Mouse (Mus musculus) stomach, embryonic 15.5 days (tissue): ENCODE measurements at regions not wholly inside any gene's neighbourhood (a gene's known extent, or its start where the extent isn't known, plus 50 kb on each side); places are given as distances from the start of the nearest gene placed in this dataset.
"Not testable (repeated sequence)": the region's sequence is repeated elsewhere in the genome, so short reads cannot be mapped to it uniquely, and the experiment has no call there.

Experiments
- ATAC-seq: fragments of 200-750 bp; cut with Nextera tagmentation; 2 replicates; pipeline ENCODE4 v1.8.0; 2017; ENCODE audit warnings: low read depth, moderate number of reproducible peaks, moderate TSS enrichment; ENCODE audit not compliant: insufficient read depth, low FRiP score
- H3K27ac ChIP-seq: fragments of 300-500 bp; sonication (generic); 2 replicates; pipeline ENCODE4 v1.5.1; 2015; ENCODE audit warnings: mild to moderate bottlenecking, inconsistent platforms
- H3K27me3 ChIP-seq: fragments of 300-500 bp; sonication (generic); replicated peaks from 2 replicates; pipeline ENCODE4 v1.6.1; 2015; ENCODE audit warnings: inconsistent platforms
- H3K36me3 ChIP-seq: fragments of 300-500 bp; sonication (generic); 2 replicates; pipeline ENCODE4 v1.6.1; 2015; ENCODE audit warnings: inconsistent platforms
- H3K4me1 ChIP-seq: fragments of 300-500 bp; sonication (generic); 2 replicates; pipeline ENCODE4 v1.6.1; 2015; ENCODE audit warnings: inconsistent platforms
- H3K4me2 ChIP-seq: fragments of 300-500 bp; sonication (generic); 2 replicates; pipeline ENCODE4 v1.6.1; 2015; ENCODE audit warnings: mild to moderate bottlenecking, inconsistent platforms
- H3K4me3 ChIP-seq: fragments of 300-500 bp; sonication (generic); replicated peaks from 2 replicates; pipeline ENCODE4 v1.5.1; 2015; ENCODE audit warnings: inconsistent platforms
- H3K9ac ChIP-seq: fragments of 300-500 bp; sonication (generic); 2 replicates; pipeline ENCODE4 v1.6.1; 2015; ENCODE audit warnings: inconsistent platforms
- H3K9me3 ChIP-seq: fragments of 300-500 bp; sonication (generic); 2 replicates; pipeline ENCODE4 v1.6.1; 2016; ENCODE audit warnings: inconsistent platforms
- WGBS: fragments of 180-500 bp; shearing (Covaris S2); methylation state at CpG from one replicate; pipeline ENCODE4 v1.1.7; 2015; 5-methylcytosine and 5-hydroxymethylcytosine counted together

DNA sequence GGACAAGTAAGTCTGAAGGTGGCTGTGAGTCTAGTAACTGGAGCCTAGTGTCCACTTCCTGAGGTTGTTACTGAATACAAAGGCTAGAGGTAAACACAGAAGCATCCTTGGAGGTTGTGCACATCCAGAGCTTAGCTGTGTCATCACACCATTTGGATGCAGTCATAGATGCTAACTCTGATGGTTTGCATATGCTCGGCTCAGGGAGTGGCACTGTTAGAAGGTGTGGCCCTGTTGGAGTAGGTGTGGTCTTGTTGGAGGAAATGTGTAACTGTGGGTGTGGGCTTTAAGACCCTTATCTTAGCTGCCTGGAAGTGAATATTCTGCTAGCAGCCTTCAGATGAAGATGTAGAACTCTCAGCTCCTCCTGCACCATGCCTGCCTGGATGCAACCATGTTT lies 612.6 kb downstream of the Pdcd6ip start:
- not testable (repeated sequence) for H3K4me2 ChIP-seq, H3K4me1 ChIP-seq, H3K27ac ChIP-seq, ATAC-seq, H3K9me3 ChIP-seq, H3K9ac ChIP-seq, H3K4me3 ChIP-seq, H3K36me3 ChIP-seq, H3K27me3 ChIP-seq
- WGBS, result 85% methylated on average over 1 of the region's 1 CpGs

DNA sequence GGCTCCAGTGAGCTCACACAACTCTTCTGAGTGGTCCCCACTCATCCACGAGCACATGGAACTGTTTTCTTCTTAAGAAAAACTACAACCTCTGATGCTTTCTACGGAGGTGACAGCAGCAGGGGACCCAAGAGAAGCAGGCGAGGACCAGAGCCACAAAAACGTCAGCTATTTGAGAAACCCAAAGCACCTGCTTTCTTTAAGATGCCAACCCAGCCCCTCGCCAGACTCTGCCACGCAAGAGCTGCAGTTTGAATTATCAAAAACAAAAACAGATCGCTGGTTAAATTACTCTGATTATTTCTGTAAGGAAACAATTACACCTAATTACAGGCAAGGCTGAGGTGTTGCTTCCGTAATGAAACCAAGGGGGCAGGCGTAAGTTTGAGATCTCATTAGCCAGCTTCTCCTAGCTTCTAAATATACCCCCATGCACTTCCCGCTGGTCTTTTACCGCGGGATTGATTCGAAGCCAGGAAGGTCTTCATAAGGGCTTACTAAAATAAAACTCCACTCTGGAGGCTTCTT lies 614.1 kb downstream of the Pdcd6ip start:
- Histone ChIP-seq H3K9me3 (no peaks in the 10 kb centered on the region), H3K4me3 (no peak overlapping the region), H3K9ac (no peak overlapping the region), H3K4me1 (no peaks in the 10 kb centered on the region), H3K36me3 (no peaks in the 10 kb centered on the region), H3K4me2 (no peak overlapping the region), H3K27me3 (no peaks in the 10 kb centered on the region), H3K27ac (no peak overlapping the region)
- ATAC-seq, result no peak
- WGBS, result 82% methylated on average over 13 of the region's 13 CpGs

DNA sequence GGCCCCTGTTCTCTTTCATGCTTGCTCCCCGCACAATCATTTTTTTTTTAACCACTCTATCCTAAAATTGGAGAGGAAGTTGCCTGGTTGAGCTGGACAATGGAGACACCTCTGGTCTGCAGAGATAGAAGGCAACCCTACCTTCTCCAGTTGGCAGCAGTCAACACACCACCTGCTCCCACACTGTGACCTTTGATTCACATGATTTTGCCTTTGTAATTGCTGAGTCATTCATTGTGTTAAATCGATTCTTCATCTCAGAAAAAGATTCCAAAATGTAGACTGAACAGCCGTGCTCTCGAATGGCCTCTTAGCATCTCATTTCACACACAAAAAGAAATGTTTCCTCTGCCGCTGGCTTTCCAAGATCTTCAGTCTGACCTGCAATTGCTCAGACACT lies 616.2 kb downstream of the Pdcd6ip start:
- Histone ChIP-seq H3K27ac (no peak overlapping the region), H3K9me3 (no peaks in the 10 kb centered on the region), H3K4me3 (no peak overlapping the region), H3K4me1 (no peaks in the 10 kb centered on the region), H3K27me3 (no peaks in the 10 kb centered on the region), H3K4me2 (no peak overlapping the region), H3K36me3 (no peaks in the 10 kb centered on the region), H3K9ac (no peak overlapping the region)
- WGBS, result 92% methylated on average over 5 of the region's 5 CpGs
- ATAC-seq, result no peak

DNA sequence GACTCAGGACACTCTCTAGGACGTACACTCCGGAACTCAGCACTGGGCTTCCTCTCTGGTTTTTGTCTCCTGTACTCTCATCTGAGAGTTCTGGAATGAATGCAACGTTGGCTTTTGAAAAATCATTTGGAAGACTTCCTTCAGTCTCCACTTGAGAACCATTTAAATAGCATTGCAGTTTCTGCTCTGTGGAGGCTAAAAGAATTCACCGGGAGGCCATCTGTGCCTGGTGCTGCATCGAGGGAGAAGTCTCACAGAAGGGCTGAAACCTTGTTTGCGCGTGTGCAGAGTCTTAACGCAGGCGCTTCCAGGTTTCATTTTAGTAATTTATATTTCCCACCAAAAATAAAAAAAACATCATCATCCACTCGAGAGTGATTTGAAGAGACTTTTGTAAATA lies 620.3 kb downstream of the Pdcd6ip start:
- no peaks in the 10 kb centered on the region for H3K36me3 ChIP-seq
- WGBS, result 77% methylated on average over 10 of the region's 10 CpGs
- no peak overlapping the region for H3K9ac ChIP-seq
- ATAC-seq, result no peak
- no peaks in the 10 kb centered on the region for H3K27me3 ChIP-seq
- H3K4me1 ChIP-seq, result no peaks in the 10 kb centered on the region
- H3K27ac ChIP-seq, result no peak overlapping the region
- H3K4me3 ChIP-seq, result no peak overlapping the region
- H3K4me2 ChIP-seq, result no peak overlapping the region
- H3K9me3 ChIP-seq, result no peaks in the 10 kb centered on the region

DNA sequence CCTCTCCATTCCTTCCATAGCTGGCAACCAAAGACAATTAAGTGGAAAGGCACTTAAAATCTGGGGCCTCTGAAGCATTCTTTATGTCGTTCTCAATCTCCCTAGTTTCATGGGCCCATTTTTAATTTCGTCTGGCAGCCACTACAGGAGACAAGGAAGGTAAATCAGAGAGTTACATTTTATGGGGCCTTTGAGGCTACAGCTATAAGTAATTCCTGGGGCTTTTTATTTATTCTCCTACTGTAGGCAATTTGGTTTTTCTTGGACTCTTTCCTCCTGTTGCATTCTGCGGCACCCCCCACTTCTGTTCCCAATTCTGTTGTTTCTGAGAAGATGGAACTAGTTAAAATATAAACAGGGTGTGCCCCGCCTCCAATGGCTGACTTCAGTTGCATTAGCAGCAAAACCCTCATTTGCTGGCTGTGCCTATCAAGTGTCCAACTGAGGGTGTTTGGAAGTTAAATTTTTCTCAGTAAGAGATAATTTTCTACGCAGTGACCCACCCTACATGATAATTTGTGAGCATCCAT lies 622.7 kb downstream of the Pdcd6ip start:
- Histone ChIP-seq H3K36me3 (no peaks in the 10 kb centered on the region), H3K4me3 (no peak overlapping the region), H3K4me1 (no peaks in the 10 kb centered on the region), H3K27ac (no peak overlapping the region), H3K9me3 (no peaks in the 10 kb centered on the region), H3K4me2 (no peak overlapping the region), H3K27me3 (no peaks in the 10 kb centered on the region), H3K9ac (no peak overlapping the region)
- ATAC-seq, result no peak
- WGBS, result 72% methylated on average over 5 of the region's 5 CpGs

DNA sequence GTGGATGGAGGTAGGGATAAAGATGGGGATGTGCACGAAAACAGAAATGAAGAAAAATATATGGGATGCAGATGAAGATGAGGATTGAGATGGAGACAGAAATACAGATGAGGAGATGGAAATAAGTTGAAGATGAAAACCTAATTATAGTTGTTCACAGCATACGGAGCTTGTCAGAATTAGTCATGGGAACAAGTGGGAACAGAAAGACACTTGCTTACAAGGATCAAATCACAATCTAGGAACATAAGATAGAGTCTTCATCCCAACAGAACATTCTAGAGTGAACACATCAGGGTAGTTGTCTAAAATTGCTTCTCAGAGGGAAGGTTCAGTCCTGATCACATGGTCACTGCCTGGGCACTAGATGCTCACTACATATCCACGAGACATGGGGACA lies 633.2 kb downstream of the Pdcd6ip start:
- 76% methylated on average over 3 of the region's 3 CpGs for WGBS
- H3K4me3 ChIP-seq, result no peak overlapping the region
- no peak for ATAC-seq

DNA sequence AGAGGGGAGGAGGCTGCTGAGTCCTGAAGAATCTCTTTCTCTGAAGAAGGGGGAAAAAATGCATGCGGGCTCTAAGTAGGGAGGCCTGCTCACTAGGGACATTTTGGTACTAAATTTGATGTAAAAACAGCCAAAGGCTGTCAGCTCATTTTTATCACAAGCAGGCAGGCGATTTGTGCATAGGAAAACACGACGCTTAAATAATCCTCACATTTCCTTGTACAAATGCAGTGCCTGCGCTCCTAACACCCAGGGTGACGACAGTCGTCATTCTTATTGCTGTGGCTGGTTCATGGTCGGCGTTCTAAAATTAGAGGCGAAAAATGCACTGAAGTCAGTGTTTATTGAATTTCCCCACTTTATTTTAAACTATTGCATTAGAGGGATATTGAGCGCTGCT lies 650.6 kb downstream of the Pdcd6ip start:
- H3K27ac ChIP-seq, result no peak overlapping the region
- no peaks in the 10 kb centered on the region for H3K4me1 ChIP-seq
- H3K27me3 ChIP-seq, result no peaks in the 10 kb centered on the region
- H3K36me3 ChIP-seq, result no peaks in the 10 kb centered on the region
- no peak overlapping the region for H3K4me2 ChIP-seq
- H3K4me3 ChIP-seq, result no peak overlapping the region
- WGBS, result 60% methylated on average over 11 of the region's 11 CpGs
- H3K9me3 ChIP-seq, result no peaks in the 10 kb centered on the region
- no peak overlapping the region for H3K9ac ChIP-seq
- no peak for ATAC-seq

More for the DNA sequence above, 633.2 kb downstream of the Pdcd6ip start:
- Histone ChIP-seq H3K9me3 (no peaks in the 10 kb centered on the region), H3K4me2 (no peak overlapping the region), H3K36me3 (no peaks in the 10 kb centered on the region), H3K9ac (no peak overlapping the region), H3K27me3 (no peaks in the 10 kb centered on the region), H3K27ac (no peak overlapping the region), H3K4me1 (no peaks in the 10 kb centered on the region)

DNA sequence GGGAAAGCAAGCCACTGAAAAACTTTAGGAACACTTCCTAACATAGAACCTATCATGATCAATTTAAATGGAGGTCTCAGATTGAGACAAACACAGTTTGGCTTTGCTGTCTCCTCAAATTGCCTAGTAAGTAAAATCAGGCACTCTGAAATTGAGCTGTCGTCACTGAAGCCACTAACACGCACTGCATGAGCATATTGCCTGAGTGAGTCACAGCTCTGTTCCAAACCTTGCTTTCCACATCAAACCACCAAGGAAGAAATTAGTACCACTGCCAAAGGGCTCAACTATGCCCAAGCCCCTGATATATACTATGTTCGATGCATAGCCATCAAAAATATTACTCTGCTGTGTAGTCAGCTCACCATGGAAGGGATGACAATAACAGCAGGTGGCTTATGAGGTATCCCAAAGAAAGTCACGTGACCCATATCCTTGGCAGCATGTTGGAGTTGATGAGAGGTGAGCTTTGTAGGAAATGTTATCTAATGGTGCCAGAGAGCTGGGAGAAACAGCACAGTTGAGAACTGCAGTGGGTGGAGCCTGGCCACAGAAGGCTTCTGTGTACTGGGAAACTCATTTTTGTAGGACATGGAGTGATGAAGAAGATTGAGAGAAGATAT lies 663.4 kb downstream of the Pdcd6ip start:
- Histone ChIP-seq H3K9me3 (no peaks in the 10 kb centered on the region), H3K4me2 (no peak overlapping the region), H3K36me3 (no peaks in the 10 kb centered on the region), H3K9ac (no peak overlapping the region), H3K4me3 (no peak overlapping the region), H3K4me1 (no peaks in the 10 kb centered on the region), H3K27ac (no peak overlapping the region), H3K27me3 (no peaks in the 10 kb centered on the region)
- 79% methylated on average over 4 of the region's 4 CpGs for WGBS
- no peak for ATAC-seq

DNA sequence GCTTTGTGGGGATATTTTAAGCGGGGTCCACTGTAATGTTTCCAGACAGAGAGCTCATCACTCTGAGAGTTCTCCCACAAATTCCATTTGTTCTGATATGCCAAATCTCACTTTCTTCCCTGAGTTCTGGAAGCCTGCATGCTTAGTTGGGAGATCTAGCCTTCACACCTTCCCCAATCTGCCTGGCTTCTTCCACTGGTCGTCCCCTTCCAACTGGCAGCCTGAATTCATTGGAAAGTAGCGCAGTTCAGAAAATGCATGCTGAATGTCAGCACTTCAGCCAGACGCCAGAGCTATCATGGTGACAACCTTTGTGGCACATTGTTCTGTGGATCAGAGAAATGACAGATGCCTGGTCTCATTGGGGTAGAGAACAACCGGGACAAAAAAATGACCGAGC lies 667.2 kb downstream of the Pdcd6ip start:
- Histone ChIP-seq H3K4me1 (no peaks in the 10 kb centered on the region), H3K4me3 (no peak overlapping the region), H3K27ac (no peak overlapping the region), H3K9me3 (no peaks in the 10 kb centered on the region), H3K4me2 (no peak overlapping the region), H3K27me3 (no peaks in the 10 kb centered on the region), H3K36me3 (no peaks in the 10 kb centered on the region), H3K9ac (no peak overlapping the region)
- no peak for ATAC-seq
- 82% methylated on average over 6 of the region's 6 CpGs for WGBS

DNA sequence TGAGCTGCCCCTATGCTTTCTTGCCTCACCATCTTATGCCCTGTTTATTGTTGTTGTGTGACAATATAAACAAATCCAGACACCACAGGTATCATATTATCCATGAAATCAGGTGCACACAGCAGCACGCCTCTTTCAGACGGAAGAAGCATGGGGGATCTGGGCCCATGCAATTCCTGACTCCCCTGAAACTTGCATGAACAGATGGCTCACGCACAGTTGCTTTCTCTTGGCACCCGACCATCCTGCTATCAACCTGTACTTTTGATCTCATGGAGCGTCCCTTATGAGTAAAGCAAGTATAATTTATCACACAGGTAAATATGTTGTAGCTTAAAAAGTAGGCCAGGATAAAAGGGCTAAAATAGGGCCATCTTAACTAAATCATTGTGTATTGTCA lies 674.1 kb downstream of the Pdcd6ip start:
- Histone ChIP-seq H3K9ac (no peak overlapping the region), H3K9me3 (no peaks in the 10 kb centered on the region), H3K4me1 (no peaks in the 10 kb centered on the region), H3K27ac (no peak overlapping the region), H3K4me2 (no peak overlapping the region), H3K36me3 (no peaks in the 10 kb centered on the region), H3K27me3 (no peaks in the 10 kb centered on the region), H3K4me3 (no peak overlapping the region)
- 78% methylated on average over 5 of the region's 5 CpGs for WGBS
- ATAC-seq, result no peak

DNA sequence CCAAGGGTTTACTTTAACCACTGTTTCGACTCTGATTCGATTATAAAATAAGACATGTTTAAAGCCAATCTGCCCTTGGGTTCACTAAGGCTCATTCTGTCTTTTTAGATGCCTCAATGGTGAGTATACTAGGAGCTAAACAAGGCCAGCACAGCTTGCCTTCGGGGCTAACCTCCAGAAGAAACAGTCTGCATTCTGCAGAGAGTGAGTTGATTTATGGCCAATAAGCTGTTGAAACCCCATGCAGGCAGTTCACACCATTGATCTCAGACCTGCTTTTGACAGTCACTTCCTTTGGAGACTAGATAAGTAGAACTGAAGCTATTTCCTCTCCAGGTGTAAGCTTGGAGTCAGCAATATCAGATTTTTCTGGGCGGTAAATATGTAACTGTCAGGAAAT lies 679.0 kb downstream of the Pdcd6ip start:
- no peak overlapping the region for H3K4me3 ChIP-seq
- H3K4me1 ChIP-seq, result no peaks in the 10 kb centered on the region
- H3K27ac ChIP-seq, result no peak overlapping the region
- 50% methylated on average over 4 of the region's 4 CpGs for WGBS
- H3K9ac ChIP-seq, result no peak overlapping the region
- no peak for ATAC-seq
- H3K36me3 ChIP-seq, result no peaks in the 10 kb centered on the region
- H3K27me3 ChIP-seq, result no peaks in the 10 kb centered on the region
- H3K4me2 ChIP-seq, result no peak overlapping the region
- H3K9me3 ChIP-seq, result no peaks in the 10 kb centered on the region

DNA sequence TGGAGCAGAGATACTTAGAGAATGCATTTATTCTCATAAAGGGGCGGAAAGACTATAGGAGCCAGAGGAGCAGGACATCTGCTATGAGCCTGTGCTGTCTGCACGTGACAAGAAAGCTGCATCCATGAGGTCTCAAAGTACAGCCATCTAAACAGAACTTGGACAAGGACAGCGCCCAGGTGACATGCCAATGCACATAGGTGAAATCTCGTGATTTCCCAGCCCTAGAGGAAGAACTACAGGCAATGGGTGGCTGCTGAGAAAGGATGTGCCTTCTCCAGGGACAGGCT lies 681.2 kb downstream of the Pdcd6ip start:
- Histone ChIP-seq H3K4me1 (no peaks in the 10 kb centered on the region), H3K4me3 (no peak overlapping the region), H3K27ac (no peak overlapping the region), H3K9me3 (no peaks in the 10 kb centered on the region), H3K27me3 (no peaks in the 10 kb centered on the region), H3K4me2 (no peak overlapping the region), H3K9ac (no peak overlapping the region), H3K36me3 (no peaks in the 10 kb centered on the region)
- no peak for ATAC-seq
- 71% methylated on average over 4 of the region's 4 CpGs for WGBS
